Mouse (Mus musculus): ENCODE measurements around the gene Ttll7. TPM values are rescaled to one million over a fixed set of nuclear protein-coding genes. Genes with fewer than 3 reads are reported as not detected.

The Ttll7 gene
- not detected for total RNA-seq (2023)

GRCm38 (mm10) chr3:146851966-146852891, at the start of gene Ttll7:
TSS of gene Ttll7 (plus strand) at chr3:146852367.

GRCm38 (mm10) chr3:146812901-146813393, 39.2 kb upstream of the Ttll7 start, which contains the start of gene Prkacb:
TSS of gene Prkacb (minus strand) at chr3:146812990.

Other genes starting within 250 kb of the Ttll7 start
- not detected for gene Dnase2b, start 236.8 kb upstream of the Ttll7 start, total RNA-seq (2023)
- gene 4930503B20Rik, start 201.1 kb upstream of the Ttll7 start, total RNA-seq (2023) = not detected
- gene Samd13, start 166.8 kb upstream of the Ttll7 start, total RNA-seq (2023) = not detected
- gene Prkacb, start 39.4 kb upstream of the Ttll7 start, total RNA-seq (2023) = 10 to 100 TPM; 56.7 to 56.8 TPM